Mouse (Mus musculus) heart, embryonic 16.5 days (tissue): ENCODE results near the gene Sucnr1. TPM values are rescaled to one million over a fixed set of nuclear protein-coding genes. Genes with fewer than 3 reads are reported as not detected.

Source experiments
- ATAC-seq: fragments of 200-750 bp; cut with Nextera tagmentation; replicated peaks from 2 replicates; pipeline ENCODE4 v1.8.0; 2017; ENCODE audit warnings: moderate number of reproducible peaks; ENCODE audit not compliant: insufficient read depth, low FRiP score; ENCODE audit errors: extremely low read depth
- H3K27ac ChIP-seq: fragments of 300-500 bp; sonication (generic); 2 replicates; pipeline ENCODE4 v1.5.1; 2014; ENCODE audit warnings: mild to moderate bottlenecking, low read length, control low read depth, moderate library complexity
- H3K27me3 ChIP-seq: fragments of 300-500 bp; sonication (generic); 2 replicates; pipeline ENCODE4 v1.6.1; 2014; ENCODE audit warnings: low read length, mixed read lengths; ENCODE audit not compliant: control insufficient read depth, insufficient read depth
- H3K36me3 ChIP-seq: fragments of 300-500 bp; sonication (generic); 2 replicates; pipeline ENCODE4 v1.6.1; 2014; ENCODE audit not compliant: control insufficient read depth, insufficient read depth
- H3K4me1 ChIP-seq: fragments of 300-500 bp; sonication (generic); 2 replicates; pipeline ENCODE4 v1.6.1; 2014; ENCODE audit warnings: low read length, mixed read lengths; ENCODE audit not compliant: control insufficient read depth, insufficient read depth
- H3K4me2 ChIP-seq: fragments of 300-500 bp; sonication (generic); 2 replicates; pipeline ENCODE4 v1.6.1; 2014; ENCODE audit warnings: low read depth, mild to moderate bottlenecking, control low read depth, low read length
- H3K4me3 ChIP-seq: fragments of 300-500 bp; sonication (generic); 2 replicates; pipeline ENCODE4 v1.5.1; 2014; ENCODE audit warnings: mild to moderate bottlenecking, control low read depth, low read length
- H3K9ac ChIP-seq: fragments of 300-500 bp; sonication (generic); 2 replicates; pipeline ENCODE4 v1.6.1; 2014; ENCODE audit warnings: low read length, control low read depth
- H3K9me3 ChIP-seq: fragments of 300-500 bp; sonication (generic); replicated peaks from 2 replicates; pipeline ENCODE4 v1.6.1; 2016; ENCODE audit warnings: low read length; ENCODE audit not compliant: control insufficient read depth
- WGBS: fragments of 180-500 bp; shearing (Covaris S2); extraction: QIAGEN DNeasy Blood & Tissue Kit; methylation state at CpG from one replicate; pipeline ENCODE4 v1.1.7; 2014; 5-methylcytosine and 5-hydroxymethylcytosine counted together
- polyA plus RNA-seq: library from polyadenylated mRNA; unstranded; fragments of >200 nt; fragmentation: Nextera tagmentation; extraction: Ambion mirVana; gene quantifications from 2 replicates; pipeline ENCODE4 v1.2.1, GENCODE M21; 2015

Gene Sucnr1
- polyA plus RNA-seq, 1 experiment from 2014 or later = 0.14 TPM

DNA sequence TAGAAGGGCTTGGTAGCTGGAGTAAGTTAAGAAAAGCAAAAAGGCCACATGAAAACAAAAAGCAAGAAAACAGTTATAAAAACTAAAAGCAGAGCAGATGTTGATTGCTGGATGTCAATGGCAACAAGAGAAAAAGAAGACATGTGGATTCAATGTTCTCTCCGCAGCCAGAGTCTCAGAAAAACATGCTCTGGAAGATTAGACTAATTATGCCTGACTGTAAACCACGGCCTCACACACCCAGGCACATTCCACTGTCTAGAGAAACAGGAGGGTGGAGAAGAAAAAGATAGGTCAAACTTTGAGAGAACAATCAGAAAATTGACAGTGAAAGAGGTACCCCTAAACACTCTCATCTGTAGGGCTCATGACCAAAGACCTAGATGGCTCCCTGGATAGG, 54.1 kb downstream of the Sucnr1 start:
- no peaks in the 10 kb centered on the region for H3K4me1 ChIP-seq
- H3K4me3 ChIP-seq = no peak overlapping the region
- H3K4me2 ChIP-seq = no peak overlapping the region
- no peaks in the 10 kb centered on the region for H3K27me3 ChIP-seq
- WGBS = 21% methylated on average over 2 of the region's 2 CpGs
- H3K9me3 ChIP-seq = no peaks in the 10 kb centered on the region
- ATAC-seq = no peak
- H3K36me3 ChIP-seq = no peaks in the 10 kb centered on the region
- no peak overlapping the region for H3K27ac ChIP-seq
- no peak overlapping the region for H3K9ac ChIP-seq

Other genes with a start within 250 kb of the Sucnr1 start
- gene Gm8298, start 220.8 kb upstream of the Sucnr1 start, polyA plus RNA-seq = not detected in 2 replicates
- gene C130079G13Rik, start 156.7 kb upstream of the Sucnr1 start, polyA plus RNA-seq = not detected in 2 replicates
- gene Aadacl2, start 75.1 kb upstream of the Sucnr1 start, polyA plus RNA-seq = not detected in 2 replicates
- gene Aadac, start 56.2 kb upstream of the Sucnr1 start, polyA plus RNA-seq = 0.44 and 0.45 TPM in 2 replicates